ENCODE assay signal across 28 mouse cellular contexts in the genomic region with DNA sequence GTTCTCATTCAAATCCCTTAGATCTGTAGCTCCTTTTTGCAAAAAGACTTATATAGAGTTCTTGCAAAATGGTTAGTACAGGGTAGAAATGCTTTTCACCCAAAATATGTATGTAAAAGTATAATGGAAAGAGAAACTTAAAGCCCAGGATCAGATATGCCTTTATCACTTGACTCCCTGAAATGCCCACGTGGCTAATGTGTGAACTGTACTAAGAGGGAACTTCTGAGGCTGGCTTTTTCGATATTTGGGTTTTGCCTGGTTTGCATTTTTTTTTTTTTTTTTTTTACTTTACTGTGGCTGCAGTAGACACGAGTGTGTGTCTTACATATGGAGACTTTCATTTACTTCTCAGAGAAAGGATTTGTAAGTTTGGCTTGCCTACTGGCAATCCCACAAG.
DNase-seq lines count a peak whose midpoint lies in the region; ATAC-seq lines count a peak whose summit lies in the region.
"Had no signal": no experiment of that assay in that cellular context is flagged by ENCODE, and none has a peak within 500 bp of the region (broad histone marks: within the 10 kb centered on the region; RNA-seq: fewer than 3 reads in every experiment).

No protein-coding gene starts in this region.

- DNase-seq in liver, embryonic 11.5 days (ENCODE audit: low spot score): no peak
- no peak for DNase-seq in liver
- DNase-seq in induced T-regulatory cell, adult 2 months (ENCODE audit: low read depth): peak; percentile 76
- no peak for DNase-seq in B cell, adult 2 months
- DNase-seq: adrenal gland, postnatal 14 days; cerebellum, adult 11 months; cerebellum, postnatal 36 days; gastrocnemius, adult 2 months; gastrocnemius, postnatal 36 days; heart, postnatal 14 days; kidney, adult 8-10 months; kidney, postnatal 4 days; lung, embryonic 14.5 days had no signal

- no peak overlapping the region for H3K4me2 ChIP-seq in liver, embryonic 11.5 days
- H3K4me2 ChIP-seq: forebrain, embryonic 15.5 days; limb, embryonic 15.5 days; lung, embryonic 14.5 days; midbrain, embryonic 12.5 days; neural tube, embryonic 13.5 days; stomach, embryonic 15.5 days had no signal

- H3K9ac ChIP-seq in liver, embryonic 11.5 days (ENCODE audit: low read depth, low read length): no peak overlapping the region
- H3K9ac ChIP-seq: forebrain, embryonic 15.5 days; limb, embryonic 15.5 days; lung, embryonic 14.5 days; midbrain, embryonic 12.5 days; neural tube, embryonic 13.5 days; stomach, embryonic 15.5 days had no signal

- H3K27me3 ChIP-seq in liver, embryonic 11.5 days (replicated peaks; ENCODE audit: control insufficient read depth, insufficient read depth, low read length): no peaks in the 10 kb centered on the region
- H3K27me3 ChIP-seq: forebrain, embryonic 15.5 days; limb, embryonic 15.5 days; midbrain, embryonic 12.5 days; neural tube, embryonic 13.5 days; Patski; stomach, embryonic 15.5 days had no signal

- no peak for ATAC-seq in liver, embryonic 11.5 days (replicated peaks; ENCODE audit: low FRiP score)
- peak; percentile 23 for ATAC-seq in CD4-positive, CD25-positive, alpha-beta regulatory T cell, adult 4 months
- ATAC-seq in megakaryocyte-erythroid progenitor cell, adult 5-6 weeks (replicated peaks; ENCODE audit: low FRiP score, low TSS enrichment, poor library complexity, severe bottlenecking): peak; percentile 39
- no peak for ATAC-seq in erythroblast, adult 5-6 weeks (replicated peaks; ENCODE audit: low FRiP score, poor library complexity, severe bottlenecking)
- ATAC-seq: forebrain, embryonic 15.5 days; hindbrain, embryonic 16.5 days; intestine, embryonic 16.5 days; Patski had no signal

- 0 out of 2 replicates have a peak overlapping the region, but pooled peaks have one; percentile 4 for H3K27ac ChIP-seq in liver, embryonic 11.5 days (ENCODE audit: low read depth, low read length)
- H3K27ac ChIP-seq: gastrocnemius, adult 2 months; hindbrain, embryonic 10.5 days; kidney, postnatal 0 days; limb, embryonic 10.5 days; limb, embryonic 15.5 days; midbrain, embryonic 12.5 days; neural tube, embryonic 13.5 days; stomach, embryonic 15.5 days had no signal

- H3K9me3 ChIP-seq in liver, embryonic 11.5 days (ENCODE audit: control insufficient read depth, low read length): no peaks in the 10 kb centered on the region
- H3K9me3 ChIP-seq: forebrain, embryonic 15.5 days; hindbrain, embryonic 10.5 days; limb, embryonic 10.5 days; limb, embryonic 15.5 days; midbrain, embryonic 12.5 days; neural tube, embryonic 13.5 days; stomach, embryonic 15.5 days had no signal

- H3K4me3 ChIP-seq in liver, embryonic 11.5 days (ENCODE audit: low read depth, low read length): no peak overlapping the region
- H3K4me3 ChIP-seq: forebrain, embryonic 15.5 days; gastrocnemius, adult 2 months; hindbrain, embryonic 10.5 days; limb, embryonic 10.5 days; limb, embryonic 15.5 days; midbrain, embryonic 12.5 days; myocyte; neural tube, embryonic 13.5 days; stomach, embryonic 15.5 days had no signal

- H3K36me3 ChIP-seq in liver, embryonic 11.5 days (ENCODE audit: control insufficient read depth, insufficient read depth, low read length): no peaks in the 10 kb centered on the region; the same call in 1 of the 2 replicates
- H3K36me3 ChIP-seq: forebrain, embryonic 15.5 days; limb, embryonic 15.5 days; neural tube, embryonic 13.5 days; stomach, embryonic 15.5 days had no signal

- peaks cover 35% of the 10 kb centered on the region for H3K4me1 ChIP-seq in liver, embryonic 11.5 days (replicated peaks; ENCODE audit: control insufficient read depth, insufficient read depth, low read length)
- H3K4me1 ChIP-seq: limb, embryonic 10.5 days; stomach, embryonic 15.5 days had no signal

- WGBS in liver, embryonic 11.5 days: 65% methylated on average over 3 of the region's 3 CpGs

Comparison
In these comparisons a context has a peak if more than half of its experiments do, and no peak if none do; other contexts are left out.
1. ATAC-seq: peak in CD4-positive, CD25-positive, alpha-beta regulatory T cell, adult 4 months (single experiment) and megakaryocyte-erythroid progenitor cell, adult 5-6 weeks (single experiment); none in liver, embryonic 11.5 days (single experiment) and erythroblast, adult 5-6 weeks (single experiment).